Mouse (Mus musculus) adrenal gland, postnatal 4 days (tissue): Measurements from ENCODE around the gene Nipal4. TPM values are rescaled to one million over a fixed set of nuclear protein-coding genes. Genes with fewer than 3 reads are reported as not detected.
"Not testable (repeated sequence)": the region's sequence is repeated elsewhere in the genome, so short reads cannot be mapped to it uniquely, and the experiment has no call there.

Source experiments
- DNase-seq, 2 experiments: peaks; one replicate each; pipeline ENCODE4 v3.0.0; 2021 to 2022; ENCODE audit warnings: low spot score in 2 of 2, mixed read lengths in 2 of 2
- long read RNA-seq, 2 experiments: library from polyadenylated mRNA; stranded (forward); transcript quantifications; one replicate each; pipeline ENCODE4 v2.0.0; 2021
- total RNA-seq, 2 experiments: library from RNA; stranded (reverse); gene quantifications; 2 replicates each; pipeline ENCODE4 v1.2.3; 2021

The Nipal4 gene
- under 1 TPM in 1 of 2 experiments, not detected in 1; 0.17 TPM for total RNA-seq
- long read RNA-seq, experiment 1 = 0 reads
- long read RNA-seq, experiment 2 = 0 reads

GRCm38 (mm10) chr11:46165866-46166585 lies at the start of gene Nipal4:
TSS of gene Nipal4 (minus strand) at chr11:46166508.
- DNase-seq = peak in 1 of 2 experiments; percentile 6

DNA sequence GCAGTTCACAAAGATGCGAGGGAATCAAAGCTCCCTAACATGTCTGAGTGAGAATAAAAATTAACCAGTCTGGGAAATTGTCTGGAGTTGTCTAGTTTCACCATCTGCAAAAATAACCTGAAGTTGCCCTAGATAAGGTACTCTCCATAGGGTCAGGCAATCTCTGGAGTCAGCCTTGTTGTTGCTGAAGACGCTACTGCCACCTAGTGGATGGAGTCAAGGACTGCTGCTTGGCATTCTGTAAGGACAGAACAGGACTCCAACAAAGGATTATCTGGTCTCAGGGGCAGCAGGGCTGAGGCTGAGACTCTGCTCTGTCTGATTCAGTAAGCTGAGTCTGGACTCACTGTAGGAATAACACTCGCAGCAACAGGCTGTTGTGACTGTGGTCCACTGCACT lies 49.0 kb upstream of the Nipal4 start:
- DNase-seq = peak in 1 of 2 experiments; percentile 25

- no peak for DNase-seq
Measured at GRCm38 (mm10) chr11:46214368-46215230, 48.3 kb upstream of the Nipal4 start.

DNA sequence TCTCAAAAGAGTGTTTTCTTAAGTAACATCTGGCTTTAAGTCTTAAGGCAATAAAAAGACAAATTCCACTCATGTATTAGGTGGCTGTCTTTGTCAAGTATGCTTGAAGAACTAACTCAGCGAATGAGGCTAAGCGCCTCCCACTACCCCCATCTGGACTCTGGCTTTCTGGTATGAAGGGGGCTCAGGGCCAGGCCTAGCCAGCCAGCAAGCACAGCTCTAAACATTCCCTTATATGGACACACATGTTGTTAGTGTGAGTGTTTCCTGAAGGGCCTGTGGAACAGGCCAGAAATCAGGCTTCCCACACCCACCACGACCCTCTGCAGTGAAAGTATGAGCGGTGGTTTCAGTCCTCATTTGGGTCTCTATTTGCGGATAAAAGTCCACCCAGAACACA lies 47.5 kb upstream of the Nipal4 start:
- DNase-seq = no peak

DNA sequence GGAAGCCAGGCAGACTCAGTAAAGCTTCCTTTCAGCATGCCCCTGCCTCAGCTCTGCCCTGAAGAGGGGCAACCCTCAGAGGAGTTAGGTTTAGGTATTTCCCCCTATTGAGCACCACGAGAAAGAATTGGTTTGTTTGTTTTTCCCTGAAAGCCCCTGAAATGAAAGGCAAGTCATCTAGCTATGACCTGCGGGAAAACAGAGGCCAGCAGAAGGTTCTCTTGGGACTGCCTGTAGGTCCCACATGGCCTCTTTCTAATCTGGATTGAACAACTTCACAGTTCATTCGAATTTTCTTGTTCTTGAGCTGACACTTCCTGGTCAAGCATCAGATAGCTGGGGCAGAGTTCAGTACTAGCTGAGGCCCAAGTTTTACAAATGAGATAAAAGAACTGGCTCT lies 45.5 kb upstream of the Nipal4 start:
- DNase-seq = no peak

DNA sequence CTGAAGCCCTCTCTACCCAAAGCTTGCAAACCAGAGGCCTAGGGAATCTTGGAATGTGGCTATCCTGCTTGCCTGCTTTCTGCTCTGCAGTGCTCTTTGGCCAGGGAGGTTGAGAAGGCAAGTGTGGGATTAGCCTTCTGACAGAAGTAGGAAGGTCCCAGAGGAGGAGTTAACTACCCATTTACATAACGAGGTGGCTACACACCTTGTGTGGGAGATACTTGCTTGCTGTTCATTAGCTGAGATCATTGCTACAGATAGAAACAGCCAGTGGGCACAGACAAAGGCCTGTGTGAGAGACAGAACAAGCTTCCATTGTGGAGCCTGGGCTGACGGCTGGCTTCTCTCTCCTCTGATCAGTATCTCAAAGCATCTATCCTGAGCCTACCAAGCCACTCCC lies 43.6 kb upstream of the Nipal4 start:
- DNase-seq = no peak

- no peak for DNase-seq
Measured at GRCm38 (mm10) chr11:46205639-46206409, 39.5 kb upstream of the Nipal4 start.

DNA sequence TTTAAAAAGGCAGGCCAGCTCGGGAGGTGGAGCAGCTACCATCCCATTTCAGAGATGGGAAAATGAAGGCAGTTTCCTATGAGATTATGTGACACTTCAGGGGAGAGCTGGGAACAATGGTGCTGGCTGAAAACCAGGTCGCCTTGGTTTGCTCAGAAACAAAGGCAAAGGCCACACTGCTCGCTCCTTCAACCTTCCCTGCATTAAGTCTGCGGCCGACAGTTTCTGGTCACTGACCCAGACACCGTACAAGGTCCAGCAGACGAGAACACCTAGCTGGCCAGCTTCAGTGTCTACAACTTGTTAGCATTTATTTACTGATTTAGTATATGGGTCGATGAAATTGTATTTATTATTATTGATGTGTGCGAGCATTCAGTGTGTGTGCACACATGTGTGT lies 38.5 kb upstream of the Nipal4 start:
- no peak for DNase-seq

GRCm38 (mm10) chr11:46202547-46202887 lies 36.2 kb upstream of the Nipal4 start:
- no peak for DNase-seq

DNA sequence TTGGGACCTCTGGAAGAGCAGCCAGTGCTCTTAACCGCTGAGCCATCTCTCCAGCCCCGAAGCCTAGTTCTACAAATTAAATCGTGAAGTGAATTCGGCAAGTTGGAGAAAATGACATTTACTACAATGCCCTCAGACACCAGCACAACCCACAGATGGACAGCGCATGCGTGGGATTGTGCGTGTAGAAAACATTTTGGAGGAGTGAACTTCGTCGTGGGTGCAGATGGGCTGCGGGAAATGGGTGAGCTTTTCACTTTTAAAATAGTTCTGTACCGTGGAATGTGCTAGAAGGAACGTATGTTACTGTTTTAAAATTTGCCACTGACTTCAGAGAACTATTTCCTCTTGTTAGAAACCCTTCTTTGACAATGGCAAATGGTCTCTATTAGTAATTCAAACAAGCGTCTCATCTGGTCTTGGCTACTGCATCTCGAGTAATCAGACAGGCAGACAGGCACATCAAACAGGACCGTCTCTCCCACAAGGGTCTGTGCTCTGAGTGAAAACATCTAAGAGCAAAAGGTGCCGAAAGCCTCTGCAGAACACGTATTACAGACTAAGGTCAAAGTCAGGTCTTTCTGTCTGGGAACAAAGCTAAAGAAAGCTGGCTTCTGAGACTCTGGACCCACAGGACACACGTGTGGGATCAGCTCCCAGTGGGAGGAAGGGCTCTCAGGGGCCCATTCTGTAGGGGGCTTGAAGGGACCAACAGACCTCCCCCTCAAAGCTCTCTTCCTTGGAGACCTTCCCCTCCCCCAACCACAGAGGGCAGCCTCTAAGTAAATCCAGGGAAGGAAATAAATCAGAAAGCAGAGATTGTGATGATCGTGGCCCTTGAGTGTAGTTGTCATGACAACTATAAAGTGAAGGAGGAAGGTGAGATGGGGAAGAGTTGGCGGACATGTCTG lies 35.6 kb upstream of the Nipal4 start:
- no peak for DNase-seq

- DNase-seq = no peak
Measured at GRCm38 (mm10) chr11:46200664-46201063, 34.4 kb upstream of the Nipal4 start.

DNA sequence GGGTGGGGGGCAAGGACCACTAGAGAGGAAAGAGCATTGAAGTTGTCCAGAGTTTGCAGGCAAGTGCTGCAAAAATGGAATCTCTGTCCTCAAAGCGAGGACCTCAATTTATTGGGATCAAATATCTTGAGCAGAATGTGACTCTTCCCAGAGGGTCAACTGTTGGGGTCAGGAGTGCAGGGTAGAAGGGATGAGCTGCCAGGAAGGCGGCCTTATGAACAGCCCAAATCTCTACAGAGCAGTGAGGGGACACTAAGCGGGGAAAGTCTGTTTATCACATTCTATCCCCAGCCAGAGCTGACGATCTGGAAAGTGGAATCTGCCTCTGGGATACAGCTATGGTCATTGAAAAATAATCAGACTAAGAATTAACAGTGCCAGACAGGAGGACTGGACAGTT lies 27.9 kb upstream of the Nipal4 start:
- DNase-seq = no peak

GRCm38 (mm10) chr11:46188283-46188682 lies 22.0 kb upstream of the Nipal4 start:
- DNase-seq = no peak

- no peak for DNase-seq
Measured at GRCm38 (mm10) chr11:46185486-46185885, 19.2 kb upstream of the Nipal4 start.

- no peak for DNase-seq
Measured at GRCm38 (mm10) chr11:46184946-46185345, 18.6 kb upstream of the Nipal4 start.

DNA sequence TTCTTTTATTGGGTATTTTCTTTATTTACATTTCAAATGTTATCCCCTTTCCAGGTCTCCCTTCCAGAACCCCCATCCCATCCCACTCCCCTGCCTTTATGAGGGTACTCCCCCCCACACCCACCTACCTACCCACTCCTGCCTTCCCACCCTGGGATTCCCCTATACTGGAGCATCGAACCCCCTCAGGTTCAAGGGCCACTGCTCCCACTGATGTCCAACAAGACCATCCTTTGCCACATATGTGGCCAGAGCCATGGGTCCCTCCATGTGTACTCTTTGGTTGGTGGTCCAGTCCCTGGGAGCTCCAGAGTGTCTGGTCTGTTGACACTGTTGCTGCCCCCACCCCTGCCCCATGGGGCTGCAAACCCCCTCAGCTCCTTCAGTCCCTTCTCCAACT lies 15.7 kb upstream of the Nipal4 start:
- not testable (repeated sequence) for DNase-seq

DNA sequence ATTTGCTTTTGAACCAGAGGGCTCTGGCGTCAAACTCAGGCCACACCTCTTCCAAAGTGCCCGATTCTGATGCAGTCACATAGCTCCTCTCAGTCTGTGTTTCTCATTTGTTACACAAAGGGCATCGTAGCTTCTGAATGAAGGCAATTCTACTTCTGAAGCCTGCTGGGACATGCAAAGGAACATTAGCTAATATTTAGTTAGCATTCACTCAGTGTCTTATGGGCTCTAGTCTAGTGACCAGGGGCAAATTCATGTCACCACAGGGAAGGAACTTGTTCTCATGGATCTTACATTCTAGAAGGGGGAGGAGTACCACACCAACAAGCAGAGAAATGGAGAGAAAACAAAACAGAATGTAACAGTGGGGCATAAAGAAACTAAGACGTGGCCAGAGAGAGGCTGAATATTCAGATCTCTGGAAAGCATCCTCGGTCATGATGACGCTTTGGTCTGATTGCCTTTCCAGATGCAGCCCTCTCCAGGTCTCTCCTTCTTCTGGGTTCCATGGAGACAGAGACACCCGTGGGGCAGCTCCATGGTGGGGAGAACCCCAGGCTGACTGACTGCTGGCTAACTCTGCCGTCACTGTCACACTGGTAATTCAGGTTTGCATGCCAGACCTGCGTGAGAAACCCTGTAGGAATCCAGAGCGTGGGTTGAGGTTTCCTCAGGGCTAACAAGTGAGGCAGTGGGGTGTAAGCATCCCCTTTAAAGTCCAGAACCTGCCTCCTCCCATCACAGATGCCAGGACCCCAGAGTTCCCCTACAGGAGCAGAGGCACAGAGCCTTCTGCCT lies 11.1 kb upstream of the Nipal4 start:
- DNase-seq = no peak

DNA sequence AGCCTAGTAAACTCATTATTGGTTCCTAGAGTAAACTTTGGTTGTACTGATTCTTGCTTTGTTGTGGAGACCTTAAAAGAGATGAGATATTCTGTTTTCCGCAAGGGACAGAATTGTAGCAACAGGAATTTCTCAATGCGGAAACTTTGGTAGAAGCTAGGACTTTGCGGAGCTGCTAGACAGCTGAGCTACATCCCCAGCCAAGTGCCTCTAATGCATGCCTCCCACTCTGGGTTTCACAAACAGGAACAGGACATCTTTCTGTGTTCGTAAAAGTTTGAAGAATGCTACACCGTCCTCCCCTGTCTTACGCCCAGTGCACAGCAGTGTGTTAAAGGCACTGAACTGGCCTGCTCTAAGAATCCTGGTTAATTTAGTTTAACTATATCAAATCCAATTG lies 9.8 kb upstream of the Nipal4 start:
- DNase-seq = no peak

- no peak for DNase-seq
Measured at GRCm38 (mm10) chr11:46172128-46172527, 5.8 kb upstream of the Nipal4 start.

GRCm38 (mm10) chr11:46169908-46170307 lies 3.6 kb upstream of the Nipal4 start:
- no peak for DNase-seq
